Mouse (Mus musculus): Measurements from ENCODE around the gene Capn2. TPM values are rescaled to one million over a fixed set of nuclear protein-coding genes. Genes with fewer than 3 reads are reported as not detected.

The Capn2 gene
- polyA plus RNA-seq, 1 experiment: 33.0 TPM

DNA sequence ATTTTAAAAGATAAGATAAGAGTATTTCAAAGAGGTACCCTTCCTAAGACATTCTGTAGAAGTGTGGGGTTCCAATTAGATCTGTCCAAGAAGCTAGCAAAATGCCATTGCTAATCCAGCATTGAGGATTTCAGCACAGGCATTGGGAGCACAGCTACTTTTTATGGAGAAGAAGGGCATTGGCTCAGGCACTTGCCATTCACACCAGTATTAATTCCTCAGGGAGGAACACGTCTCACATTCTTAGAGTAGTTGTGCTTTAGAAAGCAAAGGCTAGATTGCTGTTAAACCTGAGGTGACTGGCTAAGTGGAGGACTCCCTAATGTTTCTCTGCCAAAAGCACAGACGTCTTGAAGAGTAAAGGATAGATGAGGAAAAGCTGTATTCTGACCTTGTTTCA is 91.0 kb downstream of the Capn2 start:
- 25% methylated on average over 2 of the region's 2 CpGs for WGBS
- TF ChIP-seq POLR2A (IDR thresholded peaks at IDR 0.05; ENCODE audit: low read depth, low read length): no peak
- no peak for TF ChIP-seq CTCF (conservative IDR thresholded peaks at IDR 0.05; ENCODE audit: insufficient read depth, insufficient read length, low read depth, low read length)
- no peaks in the 10 kb centered on the region for H3K27me3 ChIP-seq (replicated peaks; ENCODE audit: control insufficient read depth, insufficient read depth, low read length)
- H3K4me3 ChIP-seq (ENCODE audit: insufficient read depth, low read depth, low read length): no peak overlapping the region
- H3K4me1 ChIP-seq (ENCODE audit: control insufficient read depth, insufficient read depth, low read length): peaks cover 46% of the 10 kb centered on the region
- H3K36me3 ChIP-seq (ENCODE audit: control insufficient read depth, insufficient read depth, low read length): no peaks in the 10 kb centered on the region
- H3K27ac ChIP-seq (ENCODE audit: insufficient read depth, low read depth, low read length): peak overlapping the region; percentile 74
- peak; percentile 51 for DNase-seq

DNA sequence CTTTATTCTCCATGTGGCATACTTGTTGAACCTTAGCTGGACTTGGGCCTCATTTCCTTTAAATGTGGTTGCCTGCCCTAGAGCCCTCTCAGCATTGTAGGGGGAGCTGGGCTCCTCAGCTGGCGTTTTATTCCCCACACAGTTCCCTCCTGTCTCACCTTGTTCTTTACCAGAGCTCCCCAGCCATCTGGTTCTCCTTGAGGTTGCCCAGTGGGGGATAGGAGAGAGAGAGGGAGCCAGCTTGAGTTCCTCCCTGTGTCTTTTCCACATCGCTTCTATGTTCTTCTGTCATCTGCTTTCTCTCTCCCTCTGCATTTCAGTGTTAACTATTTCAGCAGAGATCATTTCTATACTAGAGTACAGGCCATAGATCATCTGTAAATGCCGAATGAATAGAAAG is 92.2 kb downstream of the Capn2 start:
- WGBS: 81% methylated on average over 3 of the region's 3 CpGs
- Histone ChIP-seq H3K27me3 (replicated peaks; ENCODE audit: control insufficient read depth, insufficient read depth, low read length) (no peaks in the 10 kb centered on the region), H3K27ac (ENCODE audit: insufficient read depth, low read depth, low read length) (no peak overlapping the region), H3K4me1 (ENCODE audit: control insufficient read depth, insufficient read depth, low read length) (peaks cover 56% of the 10 kb centered on the region), H3K4me3 (ENCODE audit: insufficient read depth, low read depth, low read length) (no peak overlapping the region), H3K36me3 (ENCODE audit: control insufficient read depth, insufficient read depth, low read length) (no peaks in the 10 kb centered on the region)
- no peak for DNase-seq
- TF ChIP-seq CTCF (conservative IDR thresholded peaks at IDR 0.05; ENCODE audit: insufficient read depth, insufficient read length, low read depth, low read length) (no peak), POLR2A (IDR thresholded peaks at IDR 0.05; ENCODE audit: low read depth, low read length) (no peak)

DNA sequence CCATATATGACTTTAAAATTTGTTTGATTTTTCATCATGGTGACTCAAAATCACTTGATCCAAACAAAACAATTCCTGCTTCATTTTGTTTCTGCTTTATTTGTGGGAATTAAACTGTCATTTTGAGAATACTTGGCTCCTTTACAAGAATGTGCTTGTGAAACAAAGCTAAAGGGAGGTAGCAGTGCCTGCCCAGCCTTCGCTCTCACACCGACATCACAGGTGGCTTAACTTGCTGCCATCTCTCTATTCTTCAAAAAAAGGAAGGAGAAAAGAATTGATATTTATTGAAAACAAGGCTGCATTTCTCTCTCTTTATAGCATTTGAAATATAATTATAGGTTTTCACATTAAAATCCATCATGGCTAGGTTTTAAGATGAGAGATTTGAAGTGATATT is 93.1 kb downstream of the Capn2 start:
- Histone ChIP-seq H3K4me1 (ENCODE audit: control insufficient read depth, insufficient read depth, low read length) (peaks cover 50% of the 10 kb centered on the region), H3K4me3 (ENCODE audit: insufficient read depth, low read depth, low read length) (no peak overlapping the region), H3K27ac (ENCODE audit: insufficient read depth, low read depth, low read length) (no peak overlapping the region), H3K27me3 (replicated peaks; ENCODE audit: control insufficient read depth, insufficient read depth, low read length) (no peaks in the 10 kb centered on the region), H3K36me3 (ENCODE audit: control insufficient read depth, insufficient read depth, low read length) (no peaks in the 10 kb centered on the region)
- WGBS: 18% methylated on average over 2 of the region's 2 CpGs
- no peak for TF ChIP-seq CTCF (conservative IDR thresholded peaks at IDR 0.05; ENCODE audit: insufficient read depth, insufficient read length, low read depth, low read length)
- TF ChIP-seq POLR2A (IDR thresholded peaks at IDR 0.05; ENCODE audit: low read depth, low read length): no peak
- DNase-seq: no peak

DNA sequence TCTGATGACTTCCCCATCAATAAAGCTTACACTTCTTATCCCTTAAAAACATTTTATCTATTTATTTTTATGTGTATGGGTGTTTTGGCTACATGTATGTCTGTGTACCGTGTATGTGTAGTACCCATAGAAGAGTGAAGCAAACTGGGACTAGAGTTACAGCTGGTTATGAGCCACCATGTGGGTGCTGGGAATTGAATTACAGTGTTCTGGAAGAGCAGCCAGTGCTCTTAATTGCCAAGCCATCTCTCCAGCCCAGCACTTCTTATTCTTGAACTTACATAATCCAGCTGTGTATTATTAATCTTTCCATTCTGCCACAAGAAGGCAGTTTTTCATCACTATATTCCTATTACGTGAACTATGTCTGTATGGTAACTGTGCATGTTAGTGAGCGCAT is 97.9 kb downstream of the Capn2 start:
- WGBS: 72% methylated on average over 3 of the region's 3 CpGs
- TF ChIP-seq POLR2A (IDR thresholded peaks at IDR 0.05; ENCODE audit: low read depth, low read length) (no peak), CTCF (conservative IDR thresholded peaks at IDR 0.05; ENCODE audit: insufficient read depth, insufficient read length, low read depth, low read length) (no peak)
- DNase-seq: no peak
- Histone ChIP-seq H3K36me3 (ENCODE audit: control insufficient read depth, insufficient read depth, low read length) (no peaks in the 10 kb centered on the region; the same call in 1 of the 2 replicates), H3K27ac (ENCODE audit: insufficient read depth, low read depth, low read length) (no peak overlapping the region), H3K4me1 (ENCODE audit: control insufficient read depth, insufficient read depth, low read length) (peaks cover 36% of the 10 kb centered on the region), H3K27me3 (replicated peaks; ENCODE audit: control insufficient read depth, insufficient read depth, low read length) (no peaks in the 10 kb centered on the region), H3K4me3 (ENCODE audit: insufficient read depth, low read depth, low read length) (no peak overlapping the region)

Other genes with a start within 250 kb of the Capn2 start
- 137 and 158 TPM in 2 replicates for gene Degs1, start 234.8 kb downstream of the Capn2 start, polyA plus RNA-seq (2012; rRNA removed)
- 9.0 and 11.0 TPM in 2 replicates for gene Fbxo28, start 176.0 kb downstream of the Capn2 start, polyA plus RNA-seq (2012; rRNA removed)
- 25.0 and 29.7 TPM in 2 replicates for gene Trp53bp2, start 108.4 kb downstream of the Capn2 start, polyA plus RNA-seq (2012; rRNA removed)
- gene Capn8, start 47.4 kb upstream of the Capn2 start, polyA plus RNA-seq (2012; rRNA removed): 0.03 TPM in 1 of 2 replicates, not detected in the other
- 0.09 and 0.15 TPM in 2 replicates for gene Ccdc185, start 231.6 kb upstream of the Capn2 start, polyA plus RNA-seq (2012; rRNA removed)
- 6.7 and 7.5 TPM in 2 replicates for gene Susd4, start 246.3 kb upstream of the Capn2 start, polyA plus RNA-seq (2012; rRNA removed)